Mouse (Mus musculus): Measurements from ENCODE around the gene Tsfm.
A peak's percentile ranks its signal among the peaks of the same experiment; 100 is the strongest.

- TF ChIP-seq CTCF (IDR thresholded peaks at IDR 0.05; ENCODE audit: low read depth) (no peak), EP300 (IDR thresholded peaks at IDR 0.05; ENCODE audit: low read depth) (peak; percentile 13; the same call in 1 of the 2 replicates)
These were observed 33.6 kb upstream of the Tsfm start for GRCm38 (mm10) chr10:127063913-127064870.
